Mouse (Mus musculus): Measurements from ENCODE around the gene Ccm2.

Gene Ccm2

GRCm38 (mm10) chr11:6580065-6580750 lies 33.5 kb downstream of the Ccm2 start:
- no peak for DNase-seq (ENCODE audit: low spot score in 2 of 2)

DNA sequence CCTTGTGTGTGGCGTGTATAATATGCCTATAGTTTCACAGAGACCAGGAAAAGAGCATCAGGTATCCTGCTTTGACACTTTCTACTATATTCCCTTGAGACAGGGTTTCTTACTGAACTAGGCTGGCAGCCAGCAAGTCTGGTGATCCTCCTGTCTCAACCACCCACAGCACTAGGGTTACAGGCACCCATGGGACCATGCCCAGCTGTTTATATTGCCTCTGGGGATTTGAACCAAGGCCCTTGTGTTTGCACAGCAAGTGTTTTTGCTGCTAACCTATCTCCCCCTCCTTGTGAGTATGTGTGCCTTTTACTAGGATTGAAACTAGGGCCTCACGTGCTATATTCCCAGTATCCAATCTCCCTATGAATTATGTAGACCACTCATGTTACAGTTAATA lies 34.9 kb downstream of the Ccm2 start:
- no peak for DNase-seq (ENCODE audit: low spot score in 2 of 2)

- no peak for DNase-seq (ENCODE audit: low spot score in 2 of 2)
Observed at GRCm38 (mm10) chr11:6585748-6586147, 39.1 kb downstream of the Ccm2 start.

- no peak for DNase-seq (ENCODE audit: low spot score in 2 of 2)
Observed at GRCm38 (mm10) chr11:6586660-6587059, 40.0 kb downstream of the Ccm2 start.

DNA sequence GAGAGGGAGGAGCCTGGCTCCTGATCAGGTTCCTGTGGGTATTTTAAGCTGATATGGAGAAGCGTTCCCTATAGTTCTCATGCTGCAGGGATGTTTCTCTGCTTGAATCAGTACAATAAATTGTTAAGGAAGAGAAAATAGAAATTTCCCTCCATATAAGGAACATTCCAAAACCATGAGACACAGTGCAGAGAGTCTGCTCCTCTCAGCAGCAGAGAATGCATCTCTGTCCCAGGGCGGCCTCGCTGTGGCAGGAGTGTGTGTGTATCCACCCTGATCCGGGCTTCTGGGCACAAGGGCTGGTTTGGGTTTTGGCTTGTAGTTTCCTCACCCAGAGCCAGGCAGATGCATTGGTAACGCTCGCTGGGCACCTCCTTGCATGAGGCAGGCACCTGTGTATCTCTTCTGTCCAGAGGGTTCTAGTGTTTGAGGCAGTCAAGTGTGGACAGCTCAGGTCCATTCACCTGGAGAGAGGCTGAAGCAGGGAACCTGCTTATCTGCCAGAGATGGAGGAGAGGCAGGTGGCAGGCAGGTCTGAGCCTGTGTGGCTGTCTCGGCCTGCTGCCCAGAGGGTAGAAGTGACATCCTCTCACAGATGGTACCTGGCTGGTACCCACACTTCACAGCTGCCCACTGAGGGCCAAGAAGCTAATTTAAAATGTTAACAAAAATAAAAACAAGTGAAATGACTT lies 40.7 kb downstream of the Ccm2 start:
- no peak for DNase-seq (ENCODE audit: low spot score in 2 of 2)

- DNase-seq (ENCODE audit: low spot score in 2 of 2) = no peak
Observed at GRCm38 (mm10) chr11:6588295-6588694, 41.6 kb downstream of the Ccm2 start.

DNA sequence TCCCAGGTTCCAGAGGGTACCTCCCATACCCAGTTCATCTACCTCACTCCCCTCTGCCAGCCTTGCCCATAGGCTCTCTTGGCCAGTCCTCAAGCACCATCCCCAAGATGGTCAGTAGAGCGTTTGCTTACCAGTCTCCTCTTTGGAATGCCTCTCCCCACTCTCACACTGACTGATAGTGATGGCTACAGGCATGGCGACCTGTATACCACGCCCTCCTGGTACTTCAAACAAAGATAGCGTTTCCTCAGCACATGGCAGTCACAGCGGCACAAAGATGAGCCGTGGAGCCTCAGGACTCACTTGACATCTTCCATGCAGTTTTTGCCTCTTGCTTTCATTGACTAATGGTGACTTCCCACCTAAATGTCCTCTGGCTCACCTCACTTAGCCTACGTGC lies 43.2 kb downstream of the Ccm2 start:
- no peak for DNase-seq (ENCODE audit: low spot score in 2 of 2)

DNA sequence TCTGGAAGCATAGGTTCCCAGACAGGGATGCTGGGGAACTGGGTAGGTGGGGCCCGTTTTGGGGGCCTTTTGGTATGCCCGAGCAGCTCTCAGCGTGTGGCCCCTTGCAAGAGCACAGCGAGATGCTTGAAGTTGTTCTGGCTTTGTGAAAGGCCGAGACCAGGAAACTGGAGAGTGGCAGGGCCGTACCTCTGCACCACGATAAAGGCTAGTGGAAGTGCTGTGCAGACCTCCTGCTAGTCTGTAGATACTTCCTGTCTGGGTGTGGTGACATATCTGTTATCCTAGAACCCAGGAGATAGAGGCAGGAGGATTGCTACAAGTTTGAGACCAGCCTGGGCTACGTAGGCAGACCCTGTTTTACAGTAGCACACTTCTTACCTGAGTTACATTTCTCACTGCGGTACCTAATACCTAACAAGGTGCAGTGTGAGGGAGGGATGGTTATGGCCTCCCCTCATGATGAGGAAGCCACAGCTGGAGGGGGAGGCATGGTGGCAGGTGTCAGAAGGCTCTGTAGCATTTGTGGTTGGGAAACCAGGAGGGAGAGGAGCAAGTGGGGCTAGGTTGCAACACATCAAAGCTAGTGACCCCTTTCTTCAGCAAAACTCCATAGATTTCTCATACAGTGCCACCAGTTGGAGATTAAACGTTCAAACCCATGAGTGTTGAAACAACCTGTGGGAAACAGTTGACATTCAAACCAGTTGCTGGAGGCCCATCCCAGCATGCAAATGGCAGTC lies 44.4 kb downstream of the Ccm2 start:
- no peak for DNase-seq (ENCODE audit: low spot score in 2 of 2)

DNA sequence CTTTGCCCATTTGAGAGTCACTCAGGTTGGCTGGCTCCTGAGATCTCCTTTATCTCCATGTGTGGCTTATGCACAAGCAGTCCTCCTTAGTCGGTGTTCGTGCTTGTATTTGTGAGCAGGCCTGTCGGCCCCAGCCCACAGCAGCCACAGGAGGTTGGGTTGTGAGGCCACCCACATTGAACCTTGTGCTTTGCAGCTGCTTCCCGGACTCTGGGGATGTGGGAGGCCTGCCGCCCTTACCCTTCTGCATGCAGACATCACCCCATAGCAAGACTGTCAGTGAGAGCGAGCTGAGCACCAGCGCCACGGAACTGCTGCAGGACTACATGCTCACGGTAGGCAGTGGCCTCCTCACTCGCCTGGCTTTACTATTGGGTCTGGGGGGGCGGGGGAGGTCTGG lies 46.7 kb downstream of the Ccm2 start:
- DNase-seq (ENCODE audit: low spot score in 2 of 2) = no peak

- DNase-seq (ENCODE audit: low spot score in 2 of 2) = no peak
Observed at GRCm38 (mm10) chr11:6594845-6595244, 48.2 kb downstream of the Ccm2 start.

- DNase-seq (ENCODE audit: low spot score in 2 of 2) = no peak
Observed at GRCm38 (mm10) chr11:6595339-6595738, 48.7 kb downstream of the Ccm2 start.

DNA sequence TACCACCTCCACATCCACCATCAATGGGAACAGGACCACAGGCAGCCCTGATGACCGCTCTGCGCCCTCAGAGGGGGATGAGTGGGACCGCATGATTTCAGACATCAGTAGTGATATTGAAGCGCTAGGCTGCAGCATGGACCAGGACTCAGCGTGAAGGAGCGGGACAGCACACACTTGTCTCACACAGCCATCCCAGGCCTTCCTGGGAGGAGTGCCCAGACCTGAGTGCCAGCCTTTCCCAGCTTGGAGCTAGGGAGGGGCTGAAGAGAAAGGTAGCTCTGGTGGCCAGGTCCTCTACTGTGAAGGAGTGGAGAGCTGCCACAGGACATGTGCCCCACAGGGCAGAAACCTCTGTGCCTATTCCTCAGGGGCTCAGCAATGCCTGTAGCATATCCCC lies 49.5 kb downstream of the Ccm2 start:
- DNase-seq (ENCODE audit: low spot score in 2 of 2) = no peak

- no peak for DNase-seq (ENCODE audit: low spot score in 2 of 2)
Observed at GRCm38 (mm10) chr11:6596616-6597015, 49.9 kb downstream of the Ccm2 start.

- DNase-seq (ENCODE audit: low spot score in 2 of 2) = no peak
Observed at GRCm38 (mm10) chr11:6597523-6597922, 50.8 kb downstream of the Ccm2 start.

DNA sequence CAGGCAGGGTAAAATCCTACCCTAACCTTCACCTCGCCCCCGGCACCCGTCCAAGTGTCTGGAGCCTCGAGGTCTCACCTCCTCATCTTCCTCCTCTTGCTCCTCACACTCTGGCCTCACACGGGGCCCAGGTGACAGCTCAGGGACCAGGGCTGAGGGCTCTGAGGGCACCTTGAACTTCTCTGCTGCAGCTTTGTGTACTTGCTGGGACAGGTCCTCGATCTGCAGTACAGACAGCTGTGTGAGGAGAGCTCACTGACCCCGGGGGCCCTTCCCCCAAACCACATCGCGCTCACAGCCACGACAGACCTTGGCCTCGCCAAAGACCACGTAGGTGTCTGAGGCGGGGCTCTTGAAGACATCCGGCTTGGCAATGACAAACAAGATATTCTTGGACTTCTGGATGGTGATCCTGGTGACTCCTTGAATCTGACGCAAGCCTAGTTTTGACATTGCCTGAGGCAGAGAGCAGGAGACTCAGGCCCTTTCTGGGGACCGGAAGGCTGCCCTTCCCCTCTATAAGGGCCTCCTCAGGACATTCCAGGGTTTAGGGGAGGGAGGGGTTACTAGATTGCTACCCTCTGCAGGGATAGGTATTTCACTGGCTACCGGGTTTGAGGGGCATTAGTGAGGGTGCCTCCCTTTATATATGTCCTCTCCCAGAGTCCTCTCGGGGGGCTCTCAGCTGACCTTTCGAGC lies 51.7 kb downstream of the Ccm2 start:
- no peak for DNase-seq (ENCODE audit: low spot score in 2 of 2)

DNA sequence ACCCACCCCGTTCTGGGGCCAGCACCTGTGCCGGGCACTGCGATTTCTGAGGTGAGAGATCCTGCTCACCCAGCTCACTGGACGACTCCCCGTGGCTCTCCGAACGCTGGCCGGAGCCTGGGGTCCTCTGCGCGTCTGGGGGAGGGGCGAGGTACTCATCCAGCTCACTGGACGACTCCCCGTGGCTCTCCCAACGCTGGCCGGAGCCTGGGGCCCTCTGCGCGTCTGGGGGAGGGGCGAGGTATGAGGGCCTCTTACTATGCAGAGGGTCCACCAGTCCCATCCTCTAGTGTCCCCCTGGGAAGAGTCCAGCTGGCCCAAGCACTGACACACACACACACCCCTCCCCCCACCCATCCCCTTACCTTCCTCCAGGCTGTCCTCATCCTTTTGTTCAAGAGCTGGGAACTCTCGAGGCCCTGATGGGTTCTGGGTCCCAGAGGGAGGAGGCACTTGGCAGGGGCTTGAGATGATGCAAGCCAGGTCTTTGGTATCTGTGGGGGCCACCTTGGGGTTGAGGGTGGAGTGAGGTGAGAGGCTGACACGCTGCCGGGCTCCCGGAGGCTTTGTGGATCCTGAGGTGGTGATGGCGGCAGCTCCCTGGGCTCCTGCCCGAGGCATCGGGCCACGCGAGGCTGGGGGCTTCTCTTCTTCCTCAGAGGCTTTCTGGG lies 52.5 kb downstream of the Ccm2 start:
- DNase-seq (ENCODE audit: low spot score in 2 of 2) = no peak

DNA sequence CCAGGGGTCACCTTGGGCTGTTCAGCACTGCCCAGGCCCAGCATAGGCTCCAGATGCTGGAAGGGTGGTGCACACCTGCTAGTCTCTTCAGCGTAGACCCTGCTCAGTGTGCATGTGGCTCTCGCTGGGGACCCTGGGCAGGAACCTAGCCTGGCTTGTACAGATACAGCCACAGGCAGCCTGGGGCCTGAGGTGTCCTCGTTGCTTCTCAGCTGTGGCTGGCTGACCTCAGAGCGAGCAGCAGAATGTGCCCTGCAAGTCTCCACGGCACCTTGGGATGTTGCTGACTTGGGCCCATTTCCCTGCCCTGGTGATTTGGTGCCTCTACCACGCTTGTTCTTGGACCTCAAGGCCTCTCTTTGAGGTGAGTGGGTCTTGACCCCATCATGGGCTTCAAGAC lies 53.1 kb downstream of the Ccm2 start:
- DNase-seq (ENCODE audit: low spot score in 2 of 2) = no peak

- DNase-seq (ENCODE audit: low spot score in 2 of 2) = no peak
Observed at GRCm38 (mm10) chr11:6600284-6600944, 53.7 kb downstream of the Ccm2 start.

- no peak for DNase-seq (ENCODE audit: low spot score in 2 of 2)
Observed at GRCm38 (mm10) chr11:6601649-6602480, 55.2 kb downstream of the Ccm2 start.

- DNase-seq (ENCODE audit: low spot score in 2 of 2) = no peak
Observed at GRCm38 (mm10) chr11:6602662-6603061, 56.0 kb downstream of the Ccm2 start.
